ENCODE assay signal across 25 mouse cellular contexts in the genomic region with DNA sequence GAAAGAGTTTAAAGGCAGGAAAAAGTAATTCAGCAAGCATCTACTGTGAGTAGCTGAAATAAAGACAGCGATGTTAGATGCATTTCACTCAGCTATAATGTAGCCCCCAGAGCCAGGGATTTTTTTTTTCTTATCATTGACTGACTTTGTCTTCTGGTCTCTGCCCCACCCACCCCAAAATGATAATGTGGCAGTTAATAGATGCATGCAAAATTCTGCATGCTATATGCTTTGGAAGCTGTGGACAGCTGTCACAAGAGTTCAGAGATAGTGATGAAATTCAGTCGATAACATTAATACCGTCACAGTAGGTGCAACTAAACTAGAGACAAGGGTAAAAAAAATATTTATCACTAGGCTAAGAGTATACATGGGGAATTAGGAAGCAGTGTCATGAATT.
"Had no signal": no experiment of that assay in that cellular context is flagged by ENCODE, and none has a peak within 500 bp of the region (broad histone marks: within the 10 kb centered on the region; RNA-seq: fewer than 3 reads in every experiment).

No protein-coding gene starts in this region.

- ATAC-seq: hindbrain, postnatal 0 days; intestine, embryonic 16.5 days had no signal

- H3K27me3 ChIP-seq: heart, embryonic 12.5 days; hindbrain, embryonic 12.5 days; hindbrain, embryonic 15.5 days; kidney, embryonic 15.5 days; limb, embryonic 13.5 days; limb, embryonic 15.5 days had no signal

- H3K27ac ChIP-seq: gastrocnemius, adult 2 months; heart, embryonic 10.5 days; hindbrain, embryonic 10.5 days; hindbrain, embryonic 12.5 days; hindbrain, embryonic 15.5 days; hindbrain, postnatal 0 days; kidney, embryonic 15.5 days; kidney, postnatal 0 days; limb, embryonic 13.5 days; limb, embryonic 15.5 days had no signal

- H3K4me2 ChIP-seq: heart, embryonic 12.5 days; hindbrain, embryonic 12.5 days; hindbrain, embryonic 15.5 days; kidney, embryonic 15.5 days; limb, embryonic 13.5 days; limb, embryonic 15.5 days had no signal

- DNase-seq: gastrocnemius, adult 2 months; gastrocnemius, postnatal 10 days; gastrocnemius, postnatal 25 days; heart, adult 18-20 months; heart, postnatal 10 days; heart, postnatal 4 days; kidney, adult 11 months; kidney, adult 2 months; kidney, adult 9 months; kidney, postnatal 14 days; kidney, postnatal 36 days; layer of hippocampus, adult 9-11 months; layer of hippocampus, postnatal 36 days; left cerebral cortex, postnatal 4 days had no signal

- H3K4me3 ChIP-seq: gastrocnemius, adult 2 months; heart, embryonic 10.5 days; heart, embryonic 12.5 days; hindbrain, embryonic 10.5 days; hindbrain, embryonic 12.5 days; hindbrain, embryonic 15.5 days; kidney, embryonic 15.5 days; limb, embryonic 13.5 days; limb, embryonic 15.5 days had no signal

- H3K9ac ChIP-seq: heart, embryonic 12.5 days; hindbrain, embryonic 12.5 days; hindbrain, embryonic 15.5 days; kidney, embryonic 15.5 days; limb, embryonic 13.5 days; limb, embryonic 15.5 days had no signal

- H3K4me1 ChIP-seq: heart, embryonic 10.5 days; heart, embryonic 12.5 days; hindbrain, embryonic 10.5 days; hindbrain, embryonic 12.5 days; hindbrain, embryonic 15.5 days; kidney, embryonic 15.5 days; limb, embryonic 13.5 days; limb, embryonic 15.5 days had no signal

- H3K9me3 ChIP-seq: heart, embryonic 10.5 days; heart, embryonic 12.5 days; hindbrain, embryonic 10.5 days; hindbrain, embryonic 12.5 days; hindbrain, embryonic 15.5 days; kidney, embryonic 15.5 days; limb, embryonic 13.5 days; limb, embryonic 15.5 days had no signal

- H3K36me3 ChIP-seq: heart, embryonic 10.5 days; heart, embryonic 12.5 days; hindbrain, embryonic 10.5 days; hindbrain, embryonic 12.5 days; hindbrain, embryonic 15.5 days; kidney, embryonic 15.5 days; limb, embryonic 13.5 days; limb, embryonic 15.5 days had no signal
